Mouse (Mus musculus) lung, postnatal 10 days (tissue): ENCODE data around the gene Slc38a10.

ENCODE experiments used
- DNase-seq: peaks from one replicate; pipeline ENCODE4 v3.0.0; 2021

Gene Slc38a10

GRCm38 (mm10) chr11:120098588-120099511, 52.3 kb downstream of the Slc38a10 start, which contains the start of the genes Tepsin and Ndufaf8:
Gene Tepsin (minus strand): TSS chr11:120098731.
Gene Ndufaf8 (plus strand): TSS chr11:120098928.
- DNase-seq, result peak; percentile 99

- no peak for DNase-seq
Observed at GRCm38 (mm10) chr11:120092817-120093591, 58.1 kb downstream of the Slc38a10 start.

- DNase-seq, result no peak
Observed at GRCm38 (mm10) chr11:120090661-120091060, 60.5 kb downstream of the Slc38a10 start.

- DNase-seq, result peak; percentile 99
Observed at GRCm38 (mm10) chr11:120086702-120087152, 64.4 kb downstream of the Slc38a10 start, which contains the start of gene Cep131. Gene Cep131 (minus strand): TSS chr11:120086827.

GRCm38 (mm10) chr11:120085891-120086627, 65.1 kb downstream of the Slc38a10 start:
- peak; percentile 41 for DNase-seq

GRCm38 (mm10) chr11:120080282-120080681, 70.9 kb downstream of the Slc38a10 start:
- DNase-seq, result no peak

GRCm38 (mm10) chr11:120076191-120076590, 75.0 kb downstream of the Slc38a10 start:
- no peak for DNase-seq

- DNase-seq, result no peak
Observed at GRCm38 (mm10) chr11:120072986-120073647, 78.0 kb downstream of the Slc38a10 start.

GRCm38 (mm10) chr11:120071731-120072320, 79.3 kb downstream of the Slc38a10 start:
- DNase-seq, result no peak

GRCm38 (mm10) chr11:120071065-120071464, 80.1 kb downstream of the Slc38a10 start:
- no peak for DNase-seq

GRCm38 (mm10) chr11:120070286-120070930, 80.7 kb downstream of the Slc38a10 start:
- DNase-seq, result no peak

- no peak for DNase-seq
Observed at GRCm38 (mm10) chr11:120069261-120069660, 81.9 kb downstream of the Slc38a10 start.

- no peak for DNase-seq
Observed at GRCm38 (mm10) chr11:120067834-120068233, 83.3 kb downstream of the Slc38a10 start.

GRCm38 (mm10) chr11:120065291-120065690, 85.9 kb downstream of the Slc38a10 start:
- DNase-seq, result peak; percentile 77

GRCm38 (mm10) chr11:120064668-120065040, 86.5 kb downstream of the Slc38a10 start:
- DNase-seq, result no peak

- DNase-seq, result no peak
Observed at GRCm38 (mm10) chr11:120064006-120064667, 87.0 kb downstream of the Slc38a10 start.

GRCm38 (mm10) chr11:120063326-120063725, 87.8 kb downstream of the Slc38a10 start:
- no peak for DNase-seq

GRCm38 (mm10) chr11:120060634-120061033, 90.5 kb downstream of the Slc38a10 start:
- DNase-seq, result no peak

- DNase-seq, result no peak
Observed at GRCm38 (mm10) chr11:120055953-120056732, 95.0 kb downstream of the Slc38a10 start.
